Mouse (Mus musculus) liver, postnatal 0 days (tissue): ENCODE results near the gene Dclk1.

Experiments used
- CTCF ChIP-seq: sonication (generic); IDR thresholded peaks from 2 replicates; pipeline ENCODE4 v1.5.1; 2016; ENCODE audit warnings: antibody characterized with exemption, low read depth
- EP300 ChIP-seq: IDR thresholded peaks from 2 replicates; pipeline ENCODE4 v1.6.1; 2016; ENCODE audit warnings: antibody characterized with exemption, low read depth, mild to moderate bottlenecking

DNA sequence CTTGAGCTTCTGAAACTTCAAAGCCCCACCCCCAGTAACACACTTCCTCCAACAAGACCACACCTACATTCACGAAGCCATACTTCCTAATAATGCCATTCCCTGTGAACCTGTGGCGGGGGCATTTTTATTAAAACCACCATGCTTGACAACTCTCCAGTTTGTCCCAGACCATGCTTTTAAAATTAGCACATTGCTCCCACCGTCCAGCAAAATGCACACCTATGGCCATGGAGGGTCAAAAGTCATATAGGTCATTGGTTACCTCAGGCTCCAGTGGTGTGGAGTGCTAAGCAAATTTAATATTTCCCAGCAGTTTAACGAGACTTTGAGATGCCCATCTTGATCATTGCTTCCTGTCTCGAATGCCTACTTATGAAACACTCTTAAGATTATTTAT lies 23.9 kb downstream of the Dclk1 start:
- TF ChIP-seq CTCF (no peak), EP300 (no peak)
